10 mouse cellular contexts compared by ENCODE assay signal in the genomic region with DNA sequence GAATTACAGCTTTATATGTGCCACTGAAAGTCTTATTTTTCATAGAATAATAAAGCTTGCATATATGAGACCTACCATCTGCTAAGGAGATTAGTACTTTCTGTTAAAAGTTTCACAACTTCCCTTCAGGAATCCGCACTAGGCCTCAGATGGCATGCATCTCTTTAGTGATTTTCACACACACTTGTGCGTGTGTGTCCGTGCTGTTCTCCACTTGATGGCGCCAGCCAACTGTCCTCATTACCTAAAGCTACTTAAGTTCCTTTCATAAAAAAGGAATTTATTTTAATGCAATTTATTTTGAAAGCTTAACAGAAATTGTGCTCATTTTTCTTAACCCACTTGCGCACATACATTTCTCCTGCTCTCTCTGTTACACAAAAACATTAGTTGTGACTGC. TPM values are rescaled to one million over a fixed set of nuclear protein-coding genes. Genes with fewer than 3 reads are reported as not detected.
DNase-seq lines count a peak whose midpoint lies in the region; ATAC-seq and TF ChIP-seq lines count a peak whose summit lies in the region.
"Had no signal": no experiment of that assay in that cellular context is flagged by ENCODE, and none has a peak within 500 bp of the region (broad histone marks: within the 10 kb centered on the region; RNA-seq: fewer than 3 reads in every experiment).

No protein-coding gene starts in this region.

- TF ChIP-seq EP300 in liver, postnatal 0 days (IDR thresholded peaks at IDR 0.05; ENCODE audit: low read depth) = no peak

- H3K36me3 ChIP-seq in liver, postnatal 0 days (replicated peaks; ENCODE audit: insufficient read depth, low read length) = peaks cover 41% of the 10 kb centered on the region

- peak; percentile 58 for TF ChIP-seq CTCF in liver, postnatal 0 days (IDR thresholded peaks at IDR 0.05; ENCODE audit: low read depth)

- H3K9ac ChIP-seq in liver, postnatal 0 days (replicated peaks) = no peak overlapping the region
- H3K9ac ChIP-seq: forebrain, embryonic 12.5 days had no signal

- no peaks in the 10 kb centered on the region for H3K4me1 ChIP-seq in liver, postnatal 0 days (ENCODE audit: insufficient read depth)
- H3K4me1 ChIP-seq: forebrain, embryonic 12.5 days had no signal

- 69% methylated on average over 5 of the region's 5 CpGs for WGBS in liver, postnatal 0 days (ENCODE audit: insufficient replicate concordance)

- H3K4me2 ChIP-seq in liver, postnatal 0 days (ENCODE audit: low read depth, low read length) = no peak overlapping the region
- H3K4me2 ChIP-seq: forebrain, embryonic 12.5 days had no signal

- no peak overlapping the region for H3K27ac ChIP-seq in liver, postnatal 0 days (ENCODE audit: low read depth)
- H3K27ac ChIP-seq: forebrain, embryonic 12.5 days had no signal

- peak; percentile 23 to 35 for DNase-seq in cerebellum, postnatal 10 days
- DNase-seq in cerebellum, adult 18-20 months = no peak
- peak; percentile 6 to 20 for DNase-seq in layer of hippocampus, postnatal 10 days (ENCODE audit: low spot score in 2 of 2)
- DNase-seq in layer of hippocampus, adult 8-10 months (ENCODE audit: low spot score in 2 of 2) = no peak
- peak; percentile 17 for DNase-seq in ES-CJ7 (ENCODE audit: low read depth, low spot score)
- DNase-seq in liver, postnatal 0 days = no peak
- DNase-seq in frontal cortex, postnatal 25 days (ENCODE audit: low spot score in 2 of 2) = no peak
- DNase-seq in urinary bladder, adult 2 months (ENCODE audit: low spot score) = no peak

- no peaks in the 10 kb centered on the region for H3K27me3 ChIP-seq in liver, postnatal 0 days (ENCODE audit: insufficient read depth, low read length)
- H3K27me3 ChIP-seq: forebrain, embryonic 12.5 days had no signal

- H3K4me3 ChIP-seq in liver, postnatal 0 days (ENCODE audit: low read depth, low read length) = no peak overlapping the region
- H3K4me3 ChIP-seq: forebrain, embryonic 12.5 days had no signal

- H3K9me3 ChIP-seq in liver, postnatal 0 days (ENCODE audit: low read length) = no peaks in the 10 kb centered on the region
- H3K9me3 ChIP-seq: forebrain, embryonic 12.5 days had no signal

- no peak for ATAC-seq in liver, postnatal 0 days

RNA-seq across cellular contexts. Expression of gene Ube2d2b, which starts 40.4 kb away (rescaled TPM):
- not detected for total RNA-seq in layer of hippocampus, postnatal 10 days (2021)
- total RNA-seq in layer of hippocampus, adult 8-10 months (2022) = not detected
- polyA plus RNA-seq in liver, postnatal 0 days (2015; fragmentation: Nextera tagmentation; extraction: Ambion mirVana) = 0.19 and 0.20 TPM in 2 replicates
- not detected in 2 replicates for polyA plus RNA-seq in urinary bladder, adult 2 months (2012; rRNA removed)
- total RNA-seq: layer of hippocampus, postnatal 14 days had no signal

Comparison
In these comparisons a context has a peak if more than half of its experiments do, and no peak if none do; other contexts are left out.
1. DNase-seq: peak in cerebellum, postnatal 10 days (2 of 2), layer of hippocampus, postnatal 10 days (2 of 2) and ES-CJ7 (single experiment); none in cerebellum, adult 18-20 months (0 of 2), layer of hippocampus, adult 8-10 months (0 of 2), liver, postnatal 0 days (single experiment), frontal cortex, postnatal 25 days (0 of 2) and urinary bladder, adult 2 months (single experiment).